In the genomic region with DNA sequence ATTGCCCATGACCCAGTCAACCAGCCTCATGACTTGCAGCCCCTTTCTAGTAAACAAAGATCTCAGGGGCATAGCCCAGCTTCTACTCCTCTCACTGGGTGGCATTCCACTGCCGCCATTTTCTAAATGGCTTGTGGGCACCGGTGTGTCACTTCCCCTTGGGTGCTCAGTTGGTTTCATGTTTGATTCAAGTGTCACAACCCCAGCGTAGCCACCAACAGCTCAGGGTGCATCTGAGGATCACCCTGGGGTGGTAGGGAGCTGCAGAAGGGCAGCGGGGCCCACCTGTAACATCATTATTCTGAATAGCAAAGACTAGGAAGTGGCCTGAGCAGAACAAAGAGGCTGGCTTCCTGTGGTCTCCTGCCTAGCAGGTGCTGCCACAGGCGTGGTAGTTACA, we compare ENCODE assay signal across 29 mouse cellular contexts. TPM values are rescaled to one million over a fixed set of nuclear protein-coding genes. Genes with fewer than 3 reads are reported as not detected.
A peak's percentile ranks its signal among the peaks of the same experiment; 100 is the strongest.
DNase-seq lines count a peak whose midpoint lies in the region; ATAC-seq and TF ChIP-seq lines count a peak whose summit lies in the region.
"Had no signal": no experiment of that assay in that cellular context is flagged by ENCODE, and none has a peak within 500 bp of the region (broad histone marks: within the 10 kb centered on the region; RNA-seq: fewer than 3 reads in every experiment).

No protein-coding gene starts in this region.

- H3K36me3 ChIP-seq in spleen, adult 2 months (ENCODE audit: control insufficient read depth, insufficient read depth, low read length), result peaks cover 63% of the 10 kb centered on the region
- H3K36me3 ChIP-seq in CH12.LX (replicated peaks in 1 of 2; ENCODE audit: control insufficient read depth in 1 of 2, insufficient read depth in 1 of 2, low read length in 1 of 2), result peaks cover 70 to 94% of the 10 kb centered on the region in 2 experiments
- no peaks in the 10 kb centered on the region for H3K36me3 ChIP-seq in forebrain, embryonic 10.5 days (replicated peaks)
- H3K36me3 ChIP-seq: heart, embryonic 13.5 days; limb, embryonic 12.5 days; neural tube, embryonic 13.5 days had no signal

- TF ChIP-seq POLR2A in spleen, adult 2 months (IDR thresholded peaks at IDR 0.05; ENCODE audit: low read depth, low read length), result no peak
- TF ChIP-seq POLR2A in CH12.LX (IDR thresholded peaks at IDR 0.05; ENCODE audit: low read depth, low read length), result no peak

- in situ Hi-C loops in CH12.LX (cut with MboI; ENCODE audit: low pct_ligation_motif_present, low pct_unique_long_range_greater_than_20kb, low sequenced_read_pairs), result no loop called here

- no peak overlapping the region for H3K9ac ChIP-seq in CH12.LX (ENCODE audit: insufficient read depth, low read depth)
- H3K9ac ChIP-seq: heart, embryonic 13.5 days; hindbrain, embryonic 14.5 days; limb, embryonic 12.5 days; liver, embryonic 15.5 days; lung, embryonic 14.5 days; neural tube, embryonic 13.5 days had no signal

- peaks cover 9% of the 10 kb centered on the region; the same call in 1 of the 2 replicates for H3K4me1 ChIP-seq in spleen, adult 2 months (ENCODE audit: control insufficient read depth, insufficient read depth, insufficient read length)
- H3K4me1 ChIP-seq in CH12.LX (ENCODE audit: control insufficient read depth in 1 of 2, insufficient read depth in 2 of 2), result peaks cover 12 to 100% of the 10 kb centered on the region in 2 experiments
- H3K4me1 ChIP-seq in forebrain, embryonic 10.5 days, result peaks cover 12% of the 10 kb centered on the region
- H3K4me1 ChIP-seq: heart, embryonic 13.5 days; limb, embryonic 12.5 days; liver, embryonic 15.5 days had no signal

- H3K27me3 ChIP-seq in spleen, adult 2 months (ENCODE audit: control insufficient read depth, insufficient read depth, low read length), result no peaks in the 10 kb centered on the region
- no peaks in the 10 kb centered on the region for H3K27me3 ChIP-seq in CH12.LX (replicated peaks)
- H3K27me3 ChIP-seq in forebrain, embryonic 10.5 days (ENCODE audit: poor library complexity, severe bottlenecking), result no peaks in the 10 kb centered on the region
- H3K27me3 ChIP-seq: liver, embryonic 15.5 days; neural tube, embryonic 13.5 days had no signal

- no peaks in the 10 kb centered on the region for H3K9me3 ChIP-seq in CH12.LX (replicated peaks; ENCODE audit: low read length)
- no peaks in the 10 kb centered on the region for H3K9me3 ChIP-seq in forebrain, embryonic 10.5 days
- H3K9me3 ChIP-seq: heart, embryonic 13.5 days; limb, embryonic 12.5 days; liver, embryonic 15.5 days; neural tube, embryonic 13.5 days had no signal

- peak overlapping the region; percentile 77 for H3K27ac ChIP-seq in spleen, adult 2 months (ENCODE audit: insufficient read depth, low read length)
- H3K27ac ChIP-seq in CH12.LX (ENCODE audit: insufficient read depth, low read depth), result peak overlapping the region; percentile 29
- H3K27ac ChIP-seq in forebrain, embryonic 10.5 days, result no peak overlapping the region
- H3K27ac ChIP-seq: heart, embryonic 13.5 days; hindbrain, embryonic 14.5 days; layer of hippocampus, adult 2 months; left cerebral cortex, adult 2 months; limb, embryonic 12.5 days; liver, embryonic 15.5 days; neural tube, embryonic 13.5 days had no signal

- peak in 1 of 2 experiments; percentile 40 for DNase-seq in spleen, adult 2 months (ENCODE audit: low read depth in 1 of 2, low spot score in 2 of 2)
- DNase-seq in spleen, postnatal 10 days (ENCODE audit: low spot score in 2 of 2), result no peak
- DNase-seq in CH12.LX (ENCODE audit: extremely low read depth), result peak; percentile 57
- DNase-seq in gastrocnemius, adult 8-10 months (ENCODE audit: low spot score in 2 of 2), result no peak
- no peak for DNase-seq in forebrain, embryonic 10.5 days (ENCODE audit: extremely low spot score, low spot score)
- DNase-seq in lung, postnatal 25 days (ENCODE audit: low spot score), result no peak
- DNase-seq: adrenal gland, postnatal 25 days; cerebellum, adult 18-20 months; cerebellum, postnatal 14 days; gastrocnemius, postnatal 25 days; heart, adult 18-20 months; heart, postnatal 10 days; kidney, adult 11 months; kidney, postnatal 36 days; lung, embryonic 14.5 days; lung, postnatal 4 days; thymus, postnatal 25 days had no signal

- TF ChIP-seq EP300 in CH12.LX (IDR thresholded peaks at IDR 0.05; ENCODE audit: low read length), result no peak

- H3K4me2 ChIP-seq in CH12.LX (ENCODE audit: insufficient read depth, low read depth, poor library complexity, severe bottlenecking), result no peak overlapping the region
- H3K4me2 ChIP-seq: heart, embryonic 13.5 days; hindbrain, embryonic 14.5 days; limb, embryonic 12.5 days; liver, embryonic 15.5 days; lung, embryonic 14.5 days; neural tube, embryonic 13.5 days had no signal

- TF ChIP-seq RAD21 in CH12.LX (IDR thresholded peaks at IDR 0.05; ENCODE audit: low read depth, low read length), result no peak

- no peak overlapping the region for H3K4me3 ChIP-seq in spleen, adult 2 months (ENCODE audit: extremely low read depth, insufficient read depth, insufficient read length)
- H3K4me3 ChIP-seq in CH12.LX (replicated peaks in 1 of 3; ENCODE audit: low read depth in 2 of 3, low read length in 2 of 3, poor library complexity in 1 of 3), result no peak overlapping the region
- H3K4me3 ChIP-seq in forebrain, embryonic 10.5 days, result no peak overlapping the region
- H3K4me3 ChIP-seq: heart, embryonic 13.5 days; layer of hippocampus, adult 2 months; left cerebral cortex, adult 2 months; limb, embryonic 12.5 days; liver, embryonic 15.5 days; neural tube, embryonic 13.5 days had no signal

- dilution Hi-C loops in CH12.LX (cut with MboI; ENCODE audit: extremely low pct_ligation_motif_present, extremely low pct_unique_long_range_greater_than_20kb, low sequenced_read_pairs), result no loop called here

- peaks cover 7% of the 10 kb centered on the region; the same call in 1 of the 2 replicates for H3K79me2 ChIP-seq in CH12.LX (replicated peaks; ENCODE audit: control insufficient read depth, extremely low read depth, insufficient read depth, poor library complexity, severe bottlenecking)

- WGBS in spleen, adult 2 months, result 25% methylated on average over 5 of the region's 5 CpGs
- WGBS in forebrain, embryonic 10.5 days, result 89% methylated on average over 5 of the region's 5 CpGs

- no peak for TF ChIP-seq CTCF in spleen, adult 2 months (IDR thresholded peaks at IDR 0.05; ENCODE audit: extremely low read depth, insufficient read depth, insufficient read length, insufficient replicate concordance)
- no peak for TF ChIP-seq CTCF in CH12.LX (conservative IDR thresholded peaks at IDR 0.05 in 1 of 2, IDR thresholded peaks at IDR 0.05 in 1 of 2; ENCODE audit: low read depth in 2 of 2, low read length in 2 of 2)

- peak; percentile 59 for ATAC-seq in granulocyte monocyte progenitor cell, adult 5-6 weeks (replicated peaks; ENCODE audit: poor library complexity, severe bottlenecking)
- peak; percentile 65; the same call in 1 of the 2 replicates for ATAC-seq in neutrophil, adult 5-6 weeks (ENCODE audit: extremely low read depth, insufficient number of reproducible peaks, low FRiP score, poor library complexity, severe bottlenecking)
- ATAC-seq: forebrain, embryonic 14.5 days; midbrain, embryonic 16.5 days; Patski had no signal

TF ChIP-seq in CH12.LX, 34 proteins besides CTCF, POLR2A, EP300 and RAD21:
- TF ChIP-seq JUND (conservative IDR thresholded peaks at IDR 0.05; ENCODE audit: low read depth, low read length) (no peak), MAFK (IDR thresholded peaks at IDR 0.05; ENCODE audit: insufficient replicate concordance, low read length) (no peak), IRF4 (IDR thresholded peaks at IDR 0.05; ENCODE audit: low read depth, low read length) (no peak), PAX5 (IDR thresholded peaks at IDR 0.05; ENCODE audit: low read length) (no peak)

RNA-seq across cellular contexts. Expression of gene Fignl1, which starts 57.7 kb away (rescaled TPM):
- 4.0 and 6.3 TPM in 2 replicates for polyA plus RNA-seq in spleen, adult 2 months (2012; rRNA removed)
- 82.8 and 98.5 TPM in 2 replicates for total RNA-seq in CH12.LX (2012; rRNA removed)
- 189 TPM in 2 replicates for total RNA-seq in CH12.LX (2014; rRNA removed)
- 98.5 and 101 TPM in 2 replicates for polyA plus RNA-seq in CH12.LX (2012; ENCODE audit: insufficient read length, low read depth)
- 43.8 and 51.2 TPM in 2 replicates for total RNA-seq in granulocyte monocyte progenitor cell, adult 5-6 weeks (2014; fragmentation: Nextera tagmentation)
- 93.0 and 100 TPM in 2 replicates for total RNA-seq in granulocyte monocyte progenitor cell, adult 5-6 weeks (2017)
- total RNA-seq in neutrophil, adult 5-6 weeks (2017), result 1.5 and 2.6 TPM in 2 replicates
- under 1 TPM; 0.19 to 0.88 (median 0.29) TPM for total RNA-seq in gastrocnemius, adult 8-10 months (2022)
- 101 and 114 TPM in 2 replicates for polyA plus RNA-seq in forebrain, embryonic 10.5 days (2016; fragmentation: Nextera tagmentation; extraction: Ambion mirVana)

Comparison
In these comparisons a context has a peak if more than half of its experiments do, and no peak if none do; other contexts are left out.
1. RNA of gene Fignl1, which starts 57.7 kb away (total RNA-seq): 82.8 to 189 TPM in CH12.LX and 43.8 to 100 TPM in granulocyte monocyte progenitor cell, adult 5-6 weeks; 1.5 to 2.6 TPM in neutrophil, adult 5-6 weeks and 0.19 to 0.88 TPM in gastrocnemius, adult 8-10 months; every median in the first group is over 10 times any median in the second.